In the genomic region with DNA sequence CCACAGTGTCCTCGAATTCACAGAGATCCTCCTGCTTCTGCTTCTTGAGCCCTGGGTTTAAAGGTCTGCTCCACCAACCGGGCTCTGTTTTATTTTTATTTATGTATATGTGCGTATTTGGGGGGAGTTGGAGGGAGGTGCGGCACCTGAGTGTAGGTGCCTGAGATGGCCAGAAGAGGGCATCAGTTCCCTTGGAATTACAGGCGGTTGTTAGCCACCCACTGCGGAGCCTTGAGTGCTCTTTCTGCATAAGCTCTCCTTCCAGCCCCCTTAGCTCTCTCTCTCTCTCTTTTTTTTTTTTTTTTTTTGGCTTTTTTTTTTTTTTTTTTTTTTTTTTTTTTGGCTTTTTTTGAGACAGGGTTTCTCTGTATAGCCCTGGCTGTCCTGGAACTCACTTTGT, we compare ENCODE assay signal across 14 mouse cellular contexts. TPM values are rescaled to one million over a fixed set of nuclear protein-coding genes. Genes with fewer than 3 reads are reported as not detected.
A peak's percentile ranks its signal among the peaks of the same experiment; 100 is the strongest.
DNase-seq lines count a peak whose midpoint lies in the region; ATAC-seq and TF ChIP-seq lines count a peak whose summit lies in the region.
"Had no signal": no experiment of that assay in that cellular context is flagged by ENCODE, and none has a peak within 500 bp of the region (broad histone marks: within the 10 kb centered on the region; RNA-seq: fewer than 3 reads in every experiment).

No protein-coding gene starts in this region.

- H3K27ac ChIP-seq in lung, embryonic 14.5 days (ENCODE audit: low read depth), result no peak overlapping the region
- no peak overlapping the region for H3K27ac ChIP-seq in ES-E14 (ENCODE audit: insufficient read depth, low read depth, low read length, poor library complexity, severe bottlenecking)
- H3K27ac ChIP-seq in macrophage, result peak overlapping the region; percentile 85
- H3K27ac ChIP-seq: embryonic facial prominence, embryonic 10.5 days; limb, embryonic 12.5 days had no signal

- H3K4me2 ChIP-seq in lung, embryonic 14.5 days, result no peak overlapping the region
- H3K4me2 ChIP-seq: heart, embryonic 12.5 days; limb, embryonic 12.5 days had no signal

- whole genome bisulfite sequencing in lung, embryonic 14.5 days, result 73% methylated on average over 6 of the region's 6 CpGs
- WGBS in macrophage (ENCODE audit: missing documents), result 100% methylated on average over 6 of the region's 6 CpGs

- H3K27me3 ChIP-seq in lung, embryonic 14.5 days (ENCODE audit: insufficient read depth, low read length), result no peaks in the 10 kb centered on the region
- H3K27me3 ChIP-seq: heart, embryonic 12.5 days; limb, embryonic 12.5 days had no signal

- peaks cover 21% of the 10 kb centered on the region for H3K79me2 ChIP-seq in macrophage (ENCODE audit: inconsistent target)

- peak; percentile 33 to 50 for DNase-seq in cerebellum, postnatal 10 days
- no peak for DNase-seq in cerebellum, adult 18-20 months
- DNase-seq in lung, embryonic 14.5 days, result peak; percentile 22
- no peak for DNase-seq in lung, postnatal 25 days (ENCODE audit: low spot score)
- no peak for DNase-seq in ES-E14 (ENCODE audit: low read depth, low spot score)
- DNase-seq in adrenal gland, adult 8-10 months, result no peak
- DNase-seq: kidney, adult 18-20 months; midbrain, embryonic 14.5 days had no signal

- in situ Hi-C loops in ES-E14 (cut with MboI; ENCODE audit: low sequenced_read_pairs in 2 of 2, unreplicated experiment in 2 of 2), result no loop called here

- peak; percentile 29; the same call in 1 of the 2 replicates for TF ChIP-seq CTCF in lung, embryonic 14.5 days (IDR thresholded peaks at IDR 0.05; ENCODE audit: low read depth)

- H3K4me1 ChIP-seq in lung, embryonic 14.5 days (ENCODE audit: insufficient read depth), result no peaks in the 10 kb centered on the region
- peaks cover 7 to 11% of the 10 kb centered on the region in 2 experiments for H3K4me1 ChIP-seq in ES-E14 (ENCODE audit: control insufficient read depth in 2 of 2, insufficient read depth in 2 of 2, low read length in 2 of 2, poor library complexity in 1 of 2)

- H3K9me3 ChIP-seq in lung, embryonic 14.5 days (ENCODE audit: low read depth, low read length), result no peaks in the 10 kb centered on the region
- H3K9me3 ChIP-seq in ES-E14 (ENCODE audit: control insufficient read depth, insufficient read depth, low read depth, low read length), result no peaks in the 10 kb centered on the region
- H3K9me3 ChIP-seq: embryonic facial prominence, embryonic 10.5 days; limb, embryonic 12.5 days had no signal

- ATAC-seq in lung, embryonic 14.5 days (ENCODE audit: insufficient read depth), result no peak
- no peak for ATAC-seq in activated CD4-positive, CD25-positive, alpha-beta regulatory T cell, adult 4 months
- ATAC-seq: forebrain, embryonic 16.5 days had no signal

- no peak overlapping the region for H3K4me3 ChIP-seq in lung, embryonic 14.5 days (ENCODE audit: low read depth, low read length)
- H3K4me3 ChIP-seq in ES-E14 (ENCODE audit: insufficient read depth in 1 of 2, low read depth in 1 of 2, low read length in 2 of 2, poor library complexity in 1 of 2, severe bottlenecking in 1 of 2), result no peak overlapping the region
- no peak overlapping the region for H3K4me3 ChIP-seq in macrophage (ENCODE audit: inconsistent target)
- H3K4me3 ChIP-seq: embryonic facial prominence, embryonic 10.5 days; heart, embryonic 12.5 days; limb, embryonic 12.5 days had no signal

- H3K9ac ChIP-seq in lung, embryonic 14.5 days, result no peak overlapping the region
- H3K9ac ChIP-seq in ES-E14 (ENCODE audit: insufficient read depth, low read depth, low read length, poor library complexity, severe bottlenecking), result no peak overlapping the region
- H3K9ac ChIP-seq: heart, embryonic 12.5 days; limb, embryonic 12.5 days had no signal

- peaks cover 12% of the 10 kb centered on the region for H3K36me3 ChIP-seq in lung, embryonic 14.5 days (ENCODE audit: insufficient read depth)
- H3K36me3 ChIP-seq in ES-E14 (ENCODE audit: control insufficient read depth, insufficient read depth, low read length, poor library complexity, severe bottlenecking) (peaks cover 3% of the 10 kb centered on the region), macrophage (ENCODE audit: inconsistent target) (peaks cover 7% of the 10 kb centered on the region; the same call in 1 of the 2 replicates)

TF ChIP-seq in ES-E14, 5 proteins besides CTCF, POLR2A, EP300 and RAD21:
- TF ChIP-seq CHD2 (IDR thresholded peaks at IDR 0.05; ENCODE audit: low read depth, low read length) (no peak), ZC3H11A (IDR thresholded peaks at IDR 0.05; ENCODE audit: borderline replicate concordance, low read depth, low read length) (peak; percentile 33; the same call in 1 of the 2 replicates), MAFK (IDR thresholded peaks at IDR 0.05; ENCODE audit: insufficient read depth, low read depth, low read length) (no peak), ZNF384 (IDR thresholded peaks at IDR 0.05; ENCODE audit: low read depth, low read length) (peak; percentile 96), HCFC1 (IDR thresholded peaks at IDR 0.05; ENCODE audit: borderline replicate concordance, insufficient read depth, low read length) (no peak)

RNA-seq across cellular contexts. Expression of a gene that starts 2.5 kb away (rescaled TPM):
- 15.8 and 17.0 TPM in 2 replicates for polyA plus RNA-seq in lung, embryonic 14.5 days (2014; fragmentation: Nextera tagmentation; extraction: Ambion mirVana)
- total RNA-seq in ES-E14 (2012; rRNA removed), result 11.1 and 11.4 TPM in 2 replicates
- 100 to 1,000 TPM in 14 of 26 experiments, 10 to 100 TPM in 12; 50.9 to 167 (median 110) TPM for total RNA-seq in macrophage (2018; cell fraction: chromatin; rRNA removed)
- 10 to 100 TPM; 21.8 to 48.7 (median 34.6) TPM for total RNA-seq in macrophage (2018; cell fraction: cytosol; rRNA removed)
- total RNA-seq in macrophage (2018; cell fraction: nucleus; rRNA removed), result 100 to 1,000 TPM in 2 of 26 experiments, 10 to 100 TPM in 24; 40.0 to 119 (median 63.2) TPM
- 23.3 to 29.3 TPM (median 26.0 TPM) in 3 replicates for polyA plus RNA-seq in macrophage (2018)
- 10 to 100 TPM; 53.7 to 90.5 (median 68.1) TPM for total RNA-seq in adrenal gland, adult 8-10 months (2022)
- polyA plus RNA-seq in activated CD4-positive, CD25-positive, alpha-beta regulatory T cell, adult 4 months (2017; shearing (Covaris generic)), result 1 to 10 TPM; 2.6 to 4.5 TPM

RNA-seq across cellular contexts. Expression of a gene that starts 5.6 kb away (rescaled TPM):
- 12.8 and 14.5 TPM in 2 replicates for polyA plus RNA-seq in lung, embryonic 14.5 days (2014; fragmentation: Nextera tagmentation; extraction: Ambion mirVana)
- total RNA-seq in ES-E14 (2012; rRNA removed), result 8.2 and 10.1 TPM in 2 replicates
- total RNA-seq in macrophage (2018; cell fraction: chromatin; rRNA removed), result 100 to 1,000 TPM in 2 of 26 experiments, 10 to 100 TPM in 24; 13.3 to 122 (median 50.9) TPM
- total RNA-seq in macrophage (2018; cell fraction: cytosol; rRNA removed), result 10 to 100 TPM; 12.0 to 35.3 (median 21.6) TPM
- 100 to 1,000 TPM in 3 of 26 experiments, 10 to 100 TPM in 23; 11.0 to 129 (median 43.5) TPM for total RNA-seq in macrophage (2018; cell fraction: nucleus; rRNA removed)
- 20.5 to 35.2 TPM (median 25.5 TPM) in 3 replicates for polyA plus RNA-seq in macrophage (2018)
- total RNA-seq in adrenal gland, adult 8-10 months (2022), result 100 to 1,000 TPM in 2 of 4 experiments, 10 to 100 TPM in 2; 72.2 to 114 (median 86.6) TPM
- polyA plus RNA-seq in activated CD4-positive, CD25-positive, alpha-beta regulatory T cell, adult 4 months (2017; shearing (Covaris generic)), result 10 to 100 TPM; 14.3 to 20.3 TPM

RNA-seq across cellular contexts. Expression of a gene that starts 26.6 kb away (rescaled TPM):
- polyA plus RNA-seq in lung, embryonic 14.5 days (2014; fragmentation: Nextera tagmentation; extraction: Ambion mirVana), result 0.18 TPM in 1 of 2 replicates, not detected in the other
- 0.36 and 0.53 TPM in 2 replicates for total RNA-seq in ES-E14 (2012; rRNA removed)
- under 1 TPM in 1 of 26 experiments, not detected in 25; 0.92 TPM for total RNA-seq in macrophage (2018; cell fraction: chromatin; rRNA removed)
- not detected for total RNA-seq in macrophage (2018; cell fraction: cytosol; rRNA removed)
- not detected for total RNA-seq in macrophage (2018; cell fraction: nucleus; rRNA removed)
- not detected in 3 replicates for polyA plus RNA-seq in macrophage (2018)
- total RNA-seq in adrenal gland, adult 8-10 months (2022), result under 1 TPM in 2 of 4 experiments, not detected in 2; 0.24 to 0.40 TPM
- polyA plus RNA-seq in activated CD4-positive, CD25-positive, alpha-beta regulatory T cell, adult 4 months (2017; shearing (Covaris generic)), result not detected
- polyA plus RNA-seq: limb, embryonic 12.5 days; midbrain, embryonic 14.5 days had no signal

RNA-seq across cellular contexts. Expression of a gene that starts 36.9 kb away (rescaled TPM):
- polyA plus RNA-seq in lung, embryonic 14.5 days (2014; fragmentation: Nextera tagmentation; extraction: Ambion mirVana), result 205 and 211 TPM in 2 replicates
- total RNA-seq in ES-E14 (2012; rRNA removed), result 107 and 143 TPM in 2 replicates
- 100 to 1,000 TPM in 2 of 26 experiments, 10 to 100 TPM in 24; 40.6 to 106 (median 61.2) TPM for total RNA-seq in macrophage (2018; cell fraction: chromatin; rRNA removed)
- total RNA-seq in macrophage (2018; cell fraction: cytosol; rRNA removed), result 100 to 1,000 TPM; 102 to 144 (median 114) TPM
- total RNA-seq in macrophage (2018; cell fraction: nucleus; rRNA removed), result 100 to 1,000 TPM in 6 of 26 experiments, 10 to 100 TPM in 20; 59.8 to 120 (median 88.4) TPM
- polyA plus RNA-seq in macrophage (2018), result 94.4 to 128 TPM (median 100 TPM) in 3 replicates
- total RNA-seq in adrenal gland, adult 8-10 months (2022), result 100 to 1,000 TPM; 197 to 297 (median 255) TPM
- polyA plus RNA-seq in activated CD4-positive, CD25-positive, alpha-beta regulatory T cell, adult 4 months (2017; shearing (Covaris generic)), result 100 to 1,000 TPM; 145 to 149 TPM

RNA-seq across cellular contexts. Expression of a gene that starts 36.9 kb away (rescaled TPM):
- polyA plus RNA-seq in lung, embryonic 14.5 days (2014; fragmentation: Nextera tagmentation; extraction: Ambion mirVana), result 77.1 and 83.1 TPM in 2 replicates
- total RNA-seq in ES-E14 (2012; rRNA removed), result 25.3 and 28.2 TPM in 2 replicates
- total RNA-seq in macrophage (2018; cell fraction: chromatin; rRNA removed), result 10 to 100 TPM in 12 of 26 experiments, 1 to 10 TPM in 14; 2.0 to 21.4 (median 9.2) TPM
- total RNA-seq in macrophage (2018; cell fraction: cytosol; rRNA removed), result 10 to 100 TPM; 33.5 to 58.9 (median 48.1) TPM
- 10 to 100 TPM in 16 of 26 experiments, 1 to 10 TPM in 10; 5.7 to 22.4 (median 12.2) TPM for total RNA-seq in macrophage (2018; cell fraction: nucleus; rRNA removed)
- polyA plus RNA-seq in macrophage (2018), result 44.1 to 130 TPM (median 65.7 TPM) in 3 replicates
- total RNA-seq in adrenal gland, adult 8-10 months (2022), result 10 to 100 TPM; 76.6 to 93.8 (median 86.8) TPM
- 10 to 100 TPM; 75.0 to 81.0 TPM for polyA plus RNA-seq in activated CD4-positive, CD25-positive, alpha-beta regulatory T cell, adult 4 months (2017; shearing (Covaris generic))

Comparison
In these comparisons a context has a peak if more than half of its experiments do, and no peak if none do; other contexts are left out.
1. DNase-seq: peak in cerebellum, postnatal 10 days (2 of 2) and lung, embryonic 14.5 days (single experiment); none in cerebellum, adult 18-20 months (0 of 2), lung, postnatal 25 days (single experiment), ES-E14 (single experiment) and adrenal gland, adult 8-10 months (single experiment).